Mouse (Mus musculus) kidney, embryonic 15.5 days (tissue): ENCODE measurements around the gene Pabpc5. TPM values are rescaled to one million over a fixed set of nuclear protein-coding genes. Genes with fewer than 3 reads are reported as not detected.

ENCODE experiments used
- ATAC-seq: fragments of 200-750 bp; cut with Nextera tagmentation; replicated peaks from 2 replicates; pipeline ENCODE4 v1.8.0; 2017; ENCODE audit warnings: moderate TSS enrichment; ENCODE audit not compliant: low FRiP score
- H3K27ac ChIP-seq: fragments of 300-500 bp; sonication (generic); 2 replicates; pipeline ENCODE4 v1.5.1; 2015; ENCODE audit warnings: mild to moderate bottlenecking, inconsistent platforms
- H3K27me3 ChIP-seq: fragments of 300-500 bp; sonication (generic); 2 replicates; pipeline ENCODE4 v1.6.1; 2015; ENCODE audit warnings: inconsistent platforms
- H3K36me3 ChIP-seq: fragments of 300-500 bp; sonication (generic); 2 replicates; pipeline ENCODE4 v1.6.1; 2015; ENCODE audit warnings: inconsistent platforms
- H3K4me1 ChIP-seq: fragments of 300-500 bp; sonication (generic); 2 replicates; pipeline ENCODE4 v1.6.1; 2015; ENCODE audit warnings: inconsistent platforms
- H3K4me2 ChIP-seq: fragments of 300-500 bp; sonication (generic); 2 replicates; pipeline ENCODE4 v1.6.1; 2015; ENCODE audit warnings: moderate library complexity, mild to moderate bottlenecking, inconsistent platforms
- H3K4me3 ChIP-seq: fragments of 300-500 bp; sonication (generic); replicated peaks from 2 replicates; pipeline ENCODE4 v1.5.1; 2015; ENCODE audit warnings: mild to moderate bottlenecking, inconsistent platforms
- H3K9ac ChIP-seq: fragments of 300-500 bp; sonication (generic); 2 replicates; pipeline ENCODE4 v1.6.1; 2015; ENCODE audit warnings: mild to moderate bottlenecking, inconsistent platforms
- H3K9me3 ChIP-seq: fragments of 300-500 bp; sonication (generic); replicated peaks from 2 replicates; pipeline ENCODE4 v1.6.1; 2016; ENCODE audit warnings: inconsistent platforms
- WGBS: fragments of 180-500 bp; shearing (Covaris S2); methylation state at CpG from one replicate; pipeline ENCODE4 v1.1.7; 2015; ENCODE audit warnings: mixed read lengths; 5-methylcytosine and 5-hydroxymethylcytosine counted together
- polyA plus RNA-seq: library from polyadenylated mRNA; unstranded; fragments of >200 nt; fragmentation: Nextera tagmentation; extraction: Ambion mirVana; gene quantifications from 2 replicates; pipeline ENCODE4 v1.2.1, GENCODE M21; 2015

Pabpc5 gene
- 0.14 TPM in 1 of 2 replicates, not detected in the other for polyA plus RNA-seq

GRCm38 (mm10) chrX:119927081-119927571 is at the start of gene Pabpc5:
Pabpc5 (plus strand) TSS chrX:119927196.
- Histone ChIP-seq H3K9ac (no peak within 1 kb of the TSS), H3K36me3 (no peaks in the 10 kb centered on the region), H3K9me3 (no peaks in the 10 kb centered on the region), H3K4me2 (peak within 1 kb of the TSS; percentile 56), H3K4me1 (no peaks in the 10 kb centered on the region), H3K27ac (peak within 1 kb of the TSS; percentile 22; the same call in 1 of the 2 replicates), H3K27me3 (no peaks in the 10 kb centered on the region), H3K4me3 (peak within 1 kb of the TSS; percentile 40)
- 11% methylated on average over 21 of the region's 21 CpGs for WGBS
- ATAC-seq: peak; percentile 98

- H3K36me3 ChIP-seq: no peaks in the 10 kb centered on the region
- no peak overlapping the region for H3K27ac ChIP-seq
- H3K4me1 ChIP-seq: no peaks in the 10 kb centered on the region
- H3K4me2 ChIP-seq: no peak overlapping the region
- no peaks in the 10 kb centered on the region for H3K9me3 ChIP-seq
- no peaks in the 10 kb centered on the region for H3K27me3 ChIP-seq
- no peak overlapping the region for H3K4me3 ChIP-seq
- ATAC-seq: no peak
- no peak overlapping the region for H3K9ac ChIP-seq
- WGBS: 84% methylated on average over 3 of the region's 3 CpGs
Measured at GRCm38 (mm10) chrX:119886957-119887593, 39.9 kb upstream of the Pabpc5 start.

- Histone ChIP-seq H3K27ac (no peak overlapping the region), H3K9ac (no peak overlapping the region), H3K4me1 (no peaks in the 10 kb centered on the region), H3K4me3 (no peak overlapping the region), H3K27me3 (no peaks in the 10 kb centered on the region), H3K36me3 (no peaks in the 10 kb centered on the region), H3K4me2 (no peak overlapping the region), H3K9me3 (no peaks in the 10 kb centered on the region)
- 66% methylated on average over 6 of the region's 6 CpGs for WGBS
- ATAC-seq: no peak
Measured at GRCm38 (mm10) chrX:119888326-119888920, 38.6 kb upstream of the Pabpc5 start.

- no peak overlapping the region for H3K4me3 ChIP-seq
- no peaks in the 10 kb centered on the region for H3K9me3 ChIP-seq
- H3K27ac ChIP-seq: no peak overlapping the region
- no peak overlapping the region for H3K9ac ChIP-seq
- no peaks in the 10 kb centered on the region for H3K4me1 ChIP-seq
- H3K36me3 ChIP-seq: no peaks in the 10 kb centered on the region
- ATAC-seq: no peak
- no peak overlapping the region for H3K4me2 ChIP-seq
- H3K27me3 ChIP-seq: no peaks in the 10 kb centered on the region
- WGBS: 78% methylated on average over 5 of the region's 5 CpGs
Measured at GRCm38 (mm10) chrX:119927852-119928251, 856 bp downstream of the Pabpc5 start.
